Mouse (Mus musculus): ENCODE data around the gene Hoxa6.

- TF ChIP-seq CTCF (IDR thresholded peaks at IDR 0.05; ENCODE audit: extremely low read depth, insufficient read depth, insufficient read length, insufficient replicate concordance) (no peak), POLR2A (IDR thresholded peaks at IDR 0.05; ENCODE audit: low read depth, low read length) (no peak)
Observed at GRCm38 (mm10) chr6:52172501-52172900, 36.0 kb downstream of the Hoxa6 start.

All from spleen, adult 2 months (tissue).